Mouse (Mus musculus): ENCODE measurements around the gene Mindy1.

Mindy1 gene

DNA sequence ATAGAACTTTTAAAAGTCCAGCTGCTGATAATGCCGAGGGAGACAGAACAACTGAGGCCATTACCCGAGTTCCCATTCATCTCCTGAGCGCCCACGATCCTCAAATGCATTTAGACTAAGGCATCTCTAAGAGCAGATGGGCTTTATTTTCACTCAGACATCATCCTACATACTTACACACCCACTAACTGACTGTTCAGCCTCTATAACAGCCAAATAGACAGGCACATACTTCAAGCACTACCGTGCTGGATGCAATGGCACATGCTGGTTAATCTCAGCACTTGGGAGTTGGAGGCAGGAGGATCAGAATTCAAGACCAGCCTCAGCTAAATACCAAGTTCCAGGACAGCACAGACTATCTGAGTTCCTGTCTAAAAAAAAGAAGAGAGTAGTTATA, 11.4 kb upstream of the Mindy1 start:
- DNase-seq: peak; percentile 23

DNA sequence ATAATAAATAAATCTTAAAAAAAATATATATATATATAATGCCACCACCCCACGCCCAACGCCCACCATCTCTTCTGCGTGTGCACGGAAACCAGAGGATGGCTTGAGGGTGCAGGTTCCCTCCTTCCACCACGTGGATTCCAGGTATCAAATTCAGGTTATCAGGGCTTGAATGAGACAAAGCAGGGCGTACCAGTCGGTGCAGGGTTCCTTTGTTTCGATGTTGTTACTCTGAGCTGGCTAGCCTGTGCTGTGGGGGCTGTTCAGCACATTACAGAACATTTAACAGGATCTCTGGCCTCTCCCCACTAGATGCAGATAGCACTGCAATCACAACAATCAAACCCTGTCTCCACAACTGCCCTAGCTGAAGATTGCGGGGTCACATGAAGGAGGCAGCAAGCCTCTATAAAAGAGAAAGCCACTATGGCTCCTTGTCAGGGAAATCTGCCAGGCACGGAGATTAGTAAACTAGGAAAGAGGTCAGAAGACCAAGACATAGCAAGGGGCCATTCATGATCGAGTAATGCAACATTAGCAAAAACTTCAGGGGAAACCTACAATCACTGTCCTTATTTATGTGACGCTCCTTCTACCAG, 10.3 kb upstream of the Mindy1 start:
- DNase-seq: no peak

DNA sequence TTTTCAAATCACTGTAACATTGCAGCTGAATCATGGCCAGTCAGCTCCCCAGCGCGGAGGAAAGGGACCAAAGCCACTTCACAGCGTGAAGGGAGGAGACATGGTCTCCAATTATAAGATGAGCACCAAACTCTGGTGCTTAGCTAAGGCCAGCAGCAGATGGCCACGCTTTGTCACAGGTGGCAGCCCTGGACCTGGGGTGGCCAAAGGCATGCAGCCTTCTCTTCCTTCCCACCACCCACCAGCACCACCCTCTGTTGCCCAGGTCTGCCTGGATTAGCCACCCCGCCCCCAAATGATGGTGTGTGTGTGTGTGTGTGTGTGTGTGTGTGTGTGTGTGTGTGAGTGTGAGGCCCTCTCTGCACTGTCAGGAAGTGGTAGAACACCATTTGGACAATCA, 7.7 kb upstream of the Mindy1 start:
- DNase-seq: no peak

GRCm38 (mm10) chr3:95274453-95274852, 6.7 kb upstream of the Mindy1 start:
- no peak for DNase-seq

DNA sequence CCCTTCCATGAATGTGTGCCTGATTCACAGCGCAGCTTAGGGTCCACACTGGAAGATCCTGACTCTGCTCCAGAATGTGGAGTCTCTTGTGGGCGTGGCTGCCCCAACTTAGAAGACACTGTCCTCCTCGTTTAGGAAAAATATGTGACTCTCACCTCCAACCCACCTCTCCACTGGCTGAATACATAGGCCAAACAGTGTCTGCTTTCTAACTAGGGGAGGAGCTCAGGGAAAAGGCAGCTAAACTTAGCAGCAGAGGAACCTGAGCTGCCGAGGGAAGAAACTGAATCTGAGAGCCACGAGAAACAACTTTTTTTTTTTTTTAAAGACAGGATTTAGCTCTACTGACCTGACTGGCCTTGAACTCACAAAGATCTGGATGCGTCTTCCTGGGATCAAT, 6.0 kb upstream of the Mindy1 start:
- no peak for DNase-seq

GRCm38 (mm10) chr3:95276428-95276934, 4.7 kb upstream of the Mindy1 start:
- DNase-seq: no peak

- DNase-seq: no peak
Measured at GRCm38 (mm10) chr3:95277149-95277551, 4.0 kb upstream of the Mindy1 start.

- no peak for DNase-seq
Measured at GRCm38 (mm10) chr3:95280747-95281146, 398 bp upstream of the Mindy1 start.

- no peak for DNase-seq
Measured at GRCm38 (mm10) chr3:95282381-95282864, 1.3 kb downstream of the Mindy1 start.

DNA sequence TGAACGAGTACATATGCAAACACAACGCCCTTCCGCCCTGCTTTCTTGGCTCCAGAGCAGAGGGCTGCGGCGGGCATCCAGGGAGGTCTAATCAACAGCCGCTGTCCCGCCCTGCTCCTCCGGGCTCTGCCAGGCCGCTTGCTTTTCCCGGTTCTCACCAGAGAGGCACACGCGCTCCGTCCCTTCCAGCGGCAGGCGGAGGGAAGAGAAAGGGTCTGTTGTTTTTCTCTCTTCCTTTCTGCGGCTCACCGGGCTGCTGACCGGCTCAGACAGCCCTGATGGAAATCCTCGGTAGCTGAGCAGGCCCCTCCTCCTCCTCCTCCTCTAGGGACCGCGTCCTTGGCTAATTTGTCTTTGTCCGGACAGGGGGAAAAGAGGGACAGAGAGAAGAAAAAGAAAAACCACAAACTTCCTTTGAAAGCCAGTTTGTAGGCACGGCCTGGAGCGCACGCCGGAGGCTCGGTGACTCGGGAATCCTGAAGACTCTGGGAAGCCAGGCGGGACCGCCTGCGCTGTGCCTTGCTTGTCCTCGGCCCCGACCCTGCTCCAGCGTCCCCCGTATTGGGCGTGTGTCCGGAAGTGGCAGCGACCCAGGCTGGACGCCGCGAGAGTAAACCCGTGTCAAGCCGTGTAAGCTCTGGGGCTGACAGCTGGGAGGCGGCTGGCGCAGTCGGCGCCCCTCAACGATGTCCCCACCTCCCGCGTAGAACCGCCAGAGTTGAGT, 1.9 kb downstream of the Mindy1 start:
- DNase-seq: peak; percentile 74

- DNase-seq: no peak
Measured at GRCm38 (mm10) chr3:95283589-95283941, 2.4 kb downstream of the Mindy1 start.

DNA sequence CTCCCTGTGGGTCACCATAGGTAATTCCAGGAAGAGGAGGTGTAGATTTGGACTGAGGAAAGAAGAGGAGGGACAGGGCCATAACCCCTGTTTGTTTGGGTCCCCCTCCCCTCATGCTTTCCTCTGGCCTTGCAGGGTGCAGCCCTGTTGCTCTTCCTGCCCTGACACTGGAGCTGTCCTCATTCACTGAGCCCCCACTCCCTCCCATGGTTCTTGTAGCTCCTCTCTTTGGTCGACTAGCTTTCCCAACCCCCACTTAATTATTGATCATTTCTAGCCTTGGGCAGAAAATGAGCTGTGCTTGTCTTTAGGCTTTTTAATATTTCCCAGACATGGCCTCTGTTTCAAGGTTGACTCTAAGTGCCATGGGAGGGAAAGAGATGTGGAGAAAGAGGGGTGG, 2.9 kb downstream of the Mindy1 start:
- DNase-seq: no peak

DNA sequence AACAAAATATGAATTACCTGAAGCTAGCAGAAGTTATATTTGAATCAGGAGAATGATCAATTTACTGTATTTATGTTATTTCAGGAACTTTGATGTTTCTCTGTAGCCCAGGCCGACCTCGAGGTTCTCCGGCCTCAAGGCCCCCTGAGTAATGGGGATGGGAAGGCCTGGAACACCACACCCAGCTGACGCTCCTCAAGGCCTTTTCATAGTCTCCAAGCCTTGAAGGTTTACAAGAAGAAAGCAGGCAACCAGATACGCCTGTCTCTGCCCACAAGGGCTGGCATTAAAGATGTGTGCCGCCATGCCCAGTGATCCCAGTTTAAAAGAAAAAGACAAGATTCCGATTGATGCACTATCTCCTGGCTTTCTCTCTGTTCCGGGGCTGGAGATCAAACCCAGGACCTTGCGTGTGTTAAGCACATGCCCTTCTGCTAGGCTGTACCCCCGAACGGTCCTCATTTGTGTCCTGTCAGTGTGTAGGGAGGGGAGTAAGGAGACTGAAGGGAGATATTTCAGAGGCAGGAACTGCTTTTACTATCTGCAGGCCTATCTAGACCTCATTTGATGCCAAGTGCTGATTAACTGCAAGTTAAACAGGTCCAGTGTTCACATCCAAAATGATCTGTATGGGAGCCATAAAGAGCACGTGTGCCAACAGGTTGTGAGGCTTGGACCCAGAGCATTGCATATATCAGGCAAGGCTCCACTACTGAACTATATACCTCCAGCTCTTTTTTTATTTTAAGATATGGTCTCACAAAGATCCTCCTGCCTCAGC, 3.5 kb downstream of the Mindy1 start:
- DNase-seq: no peak

DNA sequence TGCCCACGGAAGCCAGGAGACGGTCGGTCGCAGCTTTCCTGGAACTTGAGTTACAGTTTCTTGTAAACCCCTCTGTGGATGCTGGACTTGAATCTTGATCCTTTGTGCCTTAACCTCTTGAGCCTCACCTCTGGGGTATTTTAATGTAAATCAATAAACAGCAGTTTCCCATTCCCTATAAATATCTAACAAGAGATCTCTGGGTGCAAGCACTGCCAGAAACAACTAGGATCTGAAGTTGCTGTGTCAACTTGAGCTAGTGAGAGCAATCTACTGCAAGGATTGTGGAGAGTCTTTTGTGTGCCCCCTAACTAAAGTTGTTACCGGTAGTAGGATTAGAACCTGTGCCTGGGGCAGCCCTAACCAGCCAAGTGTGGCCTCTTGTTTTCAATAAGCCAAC, 4.2 kb downstream of the Mindy1 start:
- no peak for DNase-seq

- DNase-seq: no peak
Measured at GRCm38 (mm10) chr3:95286011-95286410, 4.9 kb downstream of the Mindy1 start.

DNA sequence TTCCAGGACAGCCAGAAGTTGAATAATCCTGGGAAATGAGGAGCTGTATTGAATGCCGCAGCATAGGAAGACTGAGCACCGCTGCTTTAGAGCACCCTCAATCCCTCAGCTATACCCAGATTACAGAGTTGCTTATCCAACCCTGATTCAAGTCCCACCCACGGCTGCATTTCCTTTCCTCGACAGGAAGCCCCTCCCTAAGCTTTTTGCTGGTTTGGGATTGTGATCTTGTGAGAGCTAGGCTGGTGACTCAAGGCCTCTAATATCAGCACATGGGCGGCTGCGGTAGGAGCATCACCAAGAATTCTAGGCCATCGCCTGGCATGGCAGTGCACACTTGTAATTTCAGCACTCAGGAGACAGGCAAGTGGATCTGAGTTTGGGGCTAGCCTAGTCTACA, 5.4 kb downstream of the Mindy1 start:
- DNase-seq: no peak

DNA sequence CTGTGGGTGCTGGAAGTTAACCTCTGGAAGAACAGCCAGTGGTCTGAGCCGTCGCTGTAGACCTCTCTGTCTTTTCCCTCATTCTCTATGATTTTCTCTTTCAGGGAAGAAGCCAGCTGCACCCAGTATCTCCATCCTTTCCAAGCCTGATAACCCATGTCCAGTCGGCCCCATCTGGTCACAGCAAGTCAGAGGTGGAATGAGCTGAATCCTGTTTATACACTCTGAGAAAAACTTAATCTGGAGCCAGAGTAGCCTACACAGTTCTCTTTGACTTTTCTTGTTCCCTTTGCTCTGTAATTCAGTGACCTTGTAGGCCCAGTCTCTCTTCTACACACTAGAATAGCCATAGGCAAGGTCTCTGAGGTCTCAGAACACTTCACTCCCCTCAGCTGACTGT, 6.4 kb downstream of the Mindy1 start:
- DNase-seq: no peak

- DNase-seq: no peak
Measured at GRCm38 (mm10) chr3:95289419-95289818, 8.3 kb downstream of the Mindy1 start.

DNA sequence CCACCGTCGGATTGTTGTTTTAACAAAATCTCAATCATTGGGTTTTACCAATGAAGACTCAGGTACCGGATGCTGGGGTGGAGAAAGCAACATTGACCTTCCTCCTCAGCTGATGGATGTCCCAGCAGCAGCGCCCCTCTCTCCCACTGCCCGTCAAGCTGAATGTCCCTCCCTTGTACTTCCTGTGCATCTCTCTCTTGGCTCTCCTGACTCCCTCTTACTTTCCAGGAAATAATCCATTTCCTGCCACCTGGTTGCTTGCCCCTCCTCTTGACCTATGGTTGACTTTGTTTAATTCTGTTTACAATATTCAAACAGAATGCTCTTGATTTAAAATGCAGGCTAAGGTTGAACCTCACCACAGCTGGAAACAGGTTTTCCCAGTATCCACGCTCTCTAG, 9.0 kb downstream of the Mindy1 start:
- DNase-seq: no peak

- no peak for DNase-seq
Measured at GRCm38 (mm10) chr3:95291041-95291440, 9.9 kb downstream of the Mindy1 start.

- DNase-seq: no peak
Measured at GRCm38 (mm10) chr3:95292899-95293298, 11.8 kb downstream of the Mindy1 start.

DNA sequence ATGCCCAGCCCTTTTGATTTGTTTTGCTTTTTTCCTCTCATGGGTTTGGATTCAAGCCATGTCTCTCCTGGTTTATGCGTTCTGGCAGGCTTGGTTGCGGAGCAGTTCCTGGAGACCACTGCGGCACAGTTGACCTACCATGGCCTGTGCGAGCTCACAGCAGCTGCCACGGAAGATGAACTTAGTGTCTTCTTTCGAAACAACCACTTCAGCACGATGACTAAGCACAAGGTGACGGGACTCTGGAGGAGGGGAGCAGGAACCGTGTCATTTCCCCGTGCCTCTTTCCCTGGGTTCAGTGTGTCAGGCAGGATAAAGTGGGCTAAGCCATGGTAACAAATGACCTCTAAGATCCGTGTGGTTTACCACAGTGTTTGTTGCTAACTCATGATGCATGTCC, 12.4 kb downstream of the Mindy1 start:
- DNase-seq: no peak

DNA sequence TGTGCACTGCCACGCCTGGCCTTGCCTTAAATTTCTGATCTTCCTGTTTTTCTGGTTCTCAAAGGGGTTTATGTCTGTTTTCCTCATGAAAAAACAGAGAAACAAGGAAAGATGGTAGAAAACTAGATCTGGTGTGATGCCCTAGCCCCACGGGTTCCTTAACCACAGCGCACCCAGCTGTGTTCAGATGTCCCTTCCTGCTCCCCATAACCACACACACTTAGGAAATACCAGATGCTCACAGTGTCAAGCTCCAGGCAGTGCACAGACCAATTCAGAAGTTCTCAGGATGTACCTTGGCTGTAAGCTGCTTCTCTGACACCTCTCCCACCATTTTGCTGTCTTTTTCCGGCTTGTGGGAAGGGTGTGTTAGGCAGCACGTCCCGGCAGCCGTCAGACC, 13.2 kb downstream of the Mindy1 start:
- DNase-seq: no peak

- DNase-seq: no peak
Measured at GRCm38 (mm10) chr3:95294718-95295117, 13.6 kb downstream of the Mindy1 start.

All from right cerebral cortex, adult 18-20 months (tissue).